Mouse (Mus musculus) embryonic facial prominence, embryonic 12.5 days (tissue): ENCODE measurements at regions not wholly inside any gene's neighbourhood (a gene's known extent, or its start where the extent isn't known, plus 50 kb on each side); places are given as distances from the start of the nearest gene placed in this dataset.

Experiments
- ATAC-seq: fragments of 200-750 bp; cut with Nextera tagmentation; 2 replicates; pipeline ENCODE4 v1.8.0; 2017; ENCODE audit not compliant: insufficient number of reproducible peaks, insufficient read depth, low FRiP score, low TSS enrichment
- H3K27ac ChIP-seq: fragments of 300-500 bp; sonication (generic); 2 replicates; pipeline ENCODE4 v1.5.1; 2016; ENCODE audit warnings: mild to moderate bottlenecking
- H3K27me3 ChIP-seq: fragments of 300-500 bp; sonication (generic); 2 replicates; pipeline ENCODE4 v1.6.1; 2016; ENCODE audit warnings: mild to moderate bottlenecking, moderate library complexity
- H3K36me3 ChIP-seq: fragments of 300-500 bp; sonication (generic); 2 replicates; pipeline ENCODE4 v1.6.1; 2016; ENCODE audit warnings: mild to moderate bottlenecking
- H3K4me1 ChIP-seq: fragments of 300-500 bp; sonication (generic); 2 replicates; pipeline ENCODE4 v1.6.1; 2016
- H3K4me2 ChIP-seq: fragments of 300-500 bp; sonication (generic); replicated peaks from 2 replicates; pipeline ENCODE4 v1.6.1; 2016; ENCODE audit warnings: mild to moderate bottlenecking, moderate library complexity
- H3K4me3 ChIP-seq: fragments of 300-500 bp; sonication (generic); 2 replicates; pipeline ENCODE4 v1.5.1; 2016; ENCODE audit warnings: mild to moderate bottlenecking
- H3K9ac ChIP-seq: fragments of 300-500 bp; sonication (generic); 2 replicates; pipeline ENCODE4 v1.6.1; 2016; ENCODE audit warnings: mild to moderate bottlenecking, moderate library complexity
- H3K9me3 ChIP-seq: fragments of 300-500 bp; sonication (generic); 2 replicates; pipeline ENCODE4 v1.6.1; 2016; ENCODE audit warnings: mild to moderate bottlenecking, moderate library complexity
- WGBS: fragments of 180-500 bp; shearing (Covaris S2); methylation state at CpG from one replicate; pipeline ENCODE4 v1.1.7; 2016; 5-methylcytosine and 5-hydroxymethylcytosine counted together

- H3K9me3 ChIP-seq, result no peaks in the 10 kb centered on the region
- H3K4me3 ChIP-seq, result no peak overlapping the region
- no peaks in the 10 kb centered on the region for H3K36me3 ChIP-seq
- no peaks in the 10 kb centered on the region for H3K27me3 ChIP-seq
- H3K4me2 ChIP-seq, result no peak overlapping the region
- H3K27ac ChIP-seq, result no peak overlapping the region
- no peaks in the 10 kb centered on the region for H3K4me1 ChIP-seq
- ATAC-seq, result no peak
- 76% methylated on average over 7 of the region's 7 CpGs for WGBS
- H3K9ac ChIP-seq, result no peak overlapping the region
Observed at GRCm38 (mm10) chr11:45178036-45178435, 560.9 kb downstream of the Ebf1 start.

DNA sequence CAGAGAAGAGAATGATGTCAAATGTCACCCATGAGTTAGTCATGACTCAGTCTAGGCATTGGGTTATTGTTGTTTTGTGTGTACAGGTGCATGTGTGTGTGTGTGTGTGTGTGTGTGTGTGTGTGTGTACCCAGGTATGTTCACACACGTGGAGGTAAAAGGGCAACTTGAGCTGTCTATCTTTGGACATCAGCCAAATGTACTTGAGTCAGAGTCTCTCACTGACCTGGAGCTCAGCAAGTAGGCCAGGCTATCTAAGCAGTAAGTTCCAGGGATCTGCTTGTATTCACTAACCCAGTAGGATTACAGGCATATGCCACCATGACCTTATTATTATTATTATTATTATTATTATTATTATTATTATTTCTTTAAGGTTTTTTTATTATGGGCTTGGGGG is 561.9 kb downstream of the Ebf1 start:
- no peak overlapping the region for H3K4me2 ChIP-seq
- H3K27me3 ChIP-seq, result no peaks in the 10 kb centered on the region
- WGBS, result 70% methylated on average over 1 of the region's 1 CpGs
- H3K4me3 ChIP-seq, result no peak overlapping the region
- no peak for ATAC-seq
- H3K9me3 ChIP-seq, result no peaks in the 10 kb centered on the region
- no peaks in the 10 kb centered on the region for H3K4me1 ChIP-seq
- no peak overlapping the region for H3K9ac ChIP-seq
- no peaks in the 10 kb centered on the region for H3K36me3 ChIP-seq
- no peak overlapping the region for H3K27ac ChIP-seq

DNA sequence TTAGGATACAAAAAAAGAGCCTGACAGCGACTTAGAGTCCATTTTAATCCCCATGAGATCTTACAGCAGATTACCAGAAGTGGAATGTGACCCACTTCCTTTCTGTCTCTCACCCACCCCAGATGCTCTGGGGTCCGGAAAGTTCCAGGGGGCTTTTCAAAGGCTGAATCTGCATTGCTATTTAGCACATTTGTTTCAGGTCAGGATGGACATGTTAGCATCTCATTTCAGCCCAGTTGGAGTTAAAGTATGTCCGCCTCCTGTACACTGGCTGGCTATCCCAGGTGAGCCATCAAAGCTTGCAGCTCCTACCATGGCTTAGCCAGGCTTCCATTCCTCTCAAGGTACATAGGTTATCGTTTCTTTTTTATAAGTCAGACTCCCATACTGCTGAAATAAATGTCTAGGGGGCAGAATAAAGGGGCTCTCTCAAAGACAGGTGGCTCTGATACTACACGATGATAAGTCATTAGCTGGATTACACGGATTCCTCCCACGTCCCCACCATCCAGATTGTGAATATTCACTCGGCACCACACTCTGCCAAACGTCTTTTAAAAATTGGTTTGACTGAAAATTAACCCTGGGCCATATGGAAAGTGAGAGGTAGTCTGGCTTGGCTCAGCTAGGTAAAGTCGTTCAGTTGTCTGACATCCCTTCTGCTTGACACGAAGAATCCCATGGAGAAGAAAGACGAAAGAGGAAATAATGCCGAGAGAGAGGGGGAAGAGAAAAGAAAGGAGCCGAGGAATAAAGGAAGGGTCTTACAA is 573.7 kb downstream of the Ebf1 start:
- Histone ChIP-seq H3K9ac (no peak overlapping the region), H3K4me3 (no peak overlapping the region), H3K27ac (no peak overlapping the region), H3K4me1 (peaks cover 8% of the 10 kb centered on the region; the same call in 1 of the 2 replicates), H3K27me3 (no peaks in the 10 kb centered on the region), H3K4me2 (no peak overlapping the region), H3K36me3 (no peaks in the 10 kb centered on the region), H3K9me3 (no peaks in the 10 kb centered on the region)
- no peak for ATAC-seq
- 54% methylated on average over 14 of the region's 14 CpGs for WGBS

DNA sequence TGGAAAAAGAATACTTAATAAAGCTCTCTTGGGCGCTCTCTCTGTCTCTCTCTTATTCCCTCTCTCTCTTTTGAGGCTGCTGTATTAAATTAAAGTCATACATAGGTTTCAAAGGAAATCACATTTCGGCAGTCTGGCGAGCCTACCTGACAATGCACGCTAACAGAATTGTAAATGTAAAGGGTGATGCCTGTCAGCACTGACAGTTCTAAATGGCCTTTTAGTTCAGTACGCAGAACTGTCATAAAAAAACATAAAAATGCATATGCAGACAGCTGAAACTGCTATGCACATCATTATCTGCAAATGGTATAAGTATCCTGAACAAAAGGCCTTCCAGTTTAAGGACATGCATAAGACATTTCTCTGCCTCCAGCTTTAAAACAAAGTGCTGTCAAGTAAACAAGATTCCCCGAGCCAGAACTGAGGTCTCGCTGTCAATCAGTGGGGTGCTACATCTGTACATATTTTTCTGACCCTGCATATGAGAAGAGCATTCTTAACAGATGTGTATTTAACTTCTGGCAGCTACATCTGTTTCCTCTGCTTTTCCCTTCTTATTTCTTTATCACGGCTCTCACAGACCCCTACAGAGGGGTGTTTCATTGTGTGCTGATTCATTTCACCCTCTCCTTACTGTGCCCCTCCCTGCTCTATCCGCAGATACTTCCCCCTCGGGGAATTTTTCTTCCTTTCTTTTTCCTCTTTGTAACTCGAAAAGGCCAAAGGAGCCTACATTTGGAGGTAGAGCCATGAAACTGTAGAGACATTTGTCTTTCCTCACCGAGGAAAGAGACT is 574.5 kb downstream of the Ebf1 start:
- Histone ChIP-seq H3K27ac (0 out of 2 replicates have a peak overlapping the region, but pooled peaks have one; percentile 41), H3K4me2 (no peak overlapping the region), H3K4me3 (no peak overlapping the region), H3K4me1 (peaks cover 8% of the 10 kb centered on the region; the same call in 1 of the 2 replicates), H3K9ac (no peak overlapping the region), H3K27me3 (no peaks in the 10 kb centered on the region), H3K9me3 (no peaks in the 10 kb centered on the region), H3K36me3 (no peaks in the 10 kb centered on the region)
- WGBS, result 41% methylated on average over 12 of the region's 12 CpGs
- no peak for ATAC-seq

- no peak overlapping the region for H3K9ac ChIP-seq
- H3K27ac ChIP-seq, result no peak overlapping the region
- H3K4me1 ChIP-seq, result peaks cover 8% of the 10 kb centered on the region; the same call in 1 of the 2 replicates
- 93% methylated on average over 5 of the region's 5 CpGs for WGBS
- H3K36me3 ChIP-seq, result no peaks in the 10 kb centered on the region
- no peaks in the 10 kb centered on the region for H3K9me3 ChIP-seq
- no peak for ATAC-seq
- no peak overlapping the region for H3K4me2 ChIP-seq
- no peak overlapping the region for H3K4me3 ChIP-seq
- H3K27me3 ChIP-seq, result no peaks in the 10 kb centered on the region
Observed at GRCm38 (mm10) chr11:45193319-45193718, 576.2 kb downstream of the Ebf1 start.

DNA sequence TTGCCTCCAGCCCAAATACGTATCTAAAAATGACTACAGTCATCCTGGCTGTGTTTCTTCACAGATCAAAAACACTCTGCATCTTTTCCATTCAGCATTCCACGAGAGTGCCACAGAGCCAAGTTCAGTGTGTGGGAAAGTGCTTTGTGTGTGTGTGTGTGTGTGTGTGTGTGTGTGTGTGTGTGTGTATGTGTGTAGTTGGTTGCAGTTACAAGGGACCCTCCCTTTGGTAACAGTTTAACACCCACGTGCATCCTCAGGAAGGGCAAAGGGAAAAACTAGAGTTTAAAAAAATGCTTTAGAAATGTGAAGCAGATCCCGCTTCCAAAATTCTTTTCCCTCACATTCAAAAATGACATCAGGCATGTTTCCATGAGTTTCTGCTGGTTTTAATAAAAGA is 582.4 kb downstream of the Ebf1 start:
- no peak overlapping the region for H3K4me2 ChIP-seq
- no peak overlapping the region for H3K9ac ChIP-seq
- ATAC-seq, result no peak
- WGBS, result 62% methylated on average over 4 of the region's 4 CpGs
- no peaks in the 10 kb centered on the region for H3K36me3 ChIP-seq
- no peaks in the 10 kb centered on the region for H3K9me3 ChIP-seq
- no peak overlapping the region for H3K4me3 ChIP-seq
- no peak overlapping the region for H3K27ac ChIP-seq
- H3K4me1 ChIP-seq, result 0 out of 2 replicates have a peak, but pooled peaks cover 7% of the 10 kb centered on the region
- H3K27me3 ChIP-seq, result no peaks in the 10 kb centered on the region

DNA sequence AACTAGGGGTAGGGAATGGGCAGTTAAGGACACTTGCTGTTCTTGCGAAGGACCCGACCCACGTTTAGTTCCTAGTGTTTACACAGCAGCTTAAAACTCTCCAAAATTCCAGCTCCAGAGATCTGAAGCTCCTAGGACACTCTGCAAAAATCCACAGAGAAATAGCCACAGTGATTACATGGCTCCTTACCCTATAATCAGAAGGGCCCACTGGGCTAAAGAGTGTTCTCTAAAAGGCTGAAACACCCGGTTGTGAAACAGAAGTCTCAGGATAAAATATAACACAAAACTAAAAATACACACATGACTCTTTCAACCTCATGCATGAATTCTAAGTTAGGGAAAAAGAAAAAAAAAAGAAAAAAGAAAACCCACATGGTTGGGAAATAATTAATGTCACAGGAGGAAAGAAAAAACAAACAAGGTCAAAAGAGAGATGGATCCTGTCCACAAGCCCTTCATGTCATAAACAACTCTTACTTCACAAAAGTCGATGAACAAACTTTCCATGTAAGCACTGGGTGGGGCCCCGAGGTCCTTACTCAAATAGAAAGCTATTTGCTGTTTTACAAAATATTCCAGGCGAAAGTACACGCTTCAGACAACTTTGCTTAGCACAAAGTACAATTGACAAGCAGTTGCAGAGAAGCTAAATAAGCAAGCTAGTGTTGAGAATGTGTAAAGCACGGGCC is 583.7 kb downstream of the Ebf1 start:
- Histone ChIP-seq H3K9me3 (no peaks in the 10 kb centered on the region), H3K27ac (no peak overlapping the region), H3K27me3 (no peaks in the 10 kb centered on the region), H3K36me3 (no peaks in the 10 kb centered on the region), H3K4me1 (0 out of 2 replicates have a peak, but pooled peaks cover 7% of the 10 kb centered on the region), H3K9ac (no peak overlapping the region), H3K4me3 (no peak overlapping the region), H3K4me2 (no peak overlapping the region)
- 76% methylated on average over 9 of the region's 9 CpGs for WGBS
- no peak for ATAC-seq

GRCm38 (mm10) chr11:45203446-45203845 is 586.3 kb downstream of the Ebf1 start:
- no peak overlapping the region for H3K9ac ChIP-seq
- H3K27me3 ChIP-seq, result no peaks in the 10 kb centered on the region
- H3K27ac ChIP-seq, result no peak overlapping the region
- no peak overlapping the region for H3K4me3 ChIP-seq
- H3K36me3 ChIP-seq, result no peaks in the 10 kb centered on the region
- H3K9me3 ChIP-seq, result no peaks in the 10 kb centered on the region
- ATAC-seq, result no peak
- 59% methylated on average over 5 of the region's 5 CpGs for WGBS
- H3K4me1 ChIP-seq, result 0 out of 2 replicates have a peak, but pooled peaks cover 7% of the 10 kb centered on the region
- no peak overlapping the region for H3K4me2 ChIP-seq

- 84% methylated on average over 8 of the region's 8 CpGs for WGBS
- no peak overlapping the region for H3K4me2 ChIP-seq
Observed at GRCm38 (mm10) chr11:45206611-45207525, 589.8 kb downstream of the Ebf1 start.

GRCm38 (mm10) chr11:45214096-45214495 is 597.0 kb downstream of the Ebf1 start:
- no peak overlapping the region for H3K9ac ChIP-seq
- no peaks in the 10 kb centered on the region for H3K4me1 ChIP-seq
- H3K9me3 ChIP-seq, result no peaks in the 10 kb centered on the region
- H3K36me3 ChIP-seq, result no peaks in the 10 kb centered on the region
- H3K27me3 ChIP-seq, result no peaks in the 10 kb centered on the region
- no peak overlapping the region for H3K27ac ChIP-seq
- H3K4me3 ChIP-seq, result no peak overlapping the region
- WGBS, result 63% methylated on average over 1 of the region's 1 CpGs
- no peak for ATAC-seq
- no peak overlapping the region for H3K4me2 ChIP-seq

More at GRCm38 (mm10) chr11:45206611-45207525, 589.8 kb downstream of the Ebf1 start:
- H3K9ac ChIP-seq, result no peak overlapping the region
- H3K4me1 ChIP-seq, result 0 out of 2 replicates have a peak, but pooled peaks cover 7% of the 10 kb centered on the region
- no peak overlapping the region for H3K27ac ChIP-seq
- H3K36me3 ChIP-seq, result no peaks in the 10 kb centered on the region
- H3K27me3 ChIP-seq, result no peaks in the 10 kb centered on the region
- no peak for ATAC-seq
- no peak overlapping the region for H3K4me3 ChIP-seq
- no peaks in the 10 kb centered on the region for H3K9me3 ChIP-seq
